Mouse (Mus musculus) MEL (cell line): ENCODE measurements around the gene Mthfd1l.

ENCODE experiments used
- CTCF ChIP-seq, 3 experiments: IDR thresholded peaks in 2 of 3; conservative IDR thresholded peaks in 1 of 3; 2 replicates each; pipeline ENCODE4 v1.5.1; 2011 to 2012; ENCODE audit warnings: low read length in 3 of 3, low read depth in 2 of 3, mild to moderate bottlenecking in 2 of 3, improper control_type of control experiment in 1 of 3, inconsistent platforms in 1 of 3, mixed read lengths in 1 of 3, moderate library complexity in 1 of 3; ENCODE audit not compliant: control insufficient read depth in 1 of 3, insufficient read depth in 1 of 3, poor library complexity in 1 of 3, severe bottlenecking in 1 of 3
- EP300 ChIP-seq, 2 experiments: IDR thresholded peaks; 2 replicates each; pipeline ENCODE4 v1.6.1; 2011; ENCODE audit warnings: improper control_type of control experiment in 2 of 2, low read length in 2 of 2, low read depth in 1 of 2, mild to moderate bottlenecking in 1 of 2
- MAZ ChIP-seq: IDR thresholded peaks from 2 replicates; pipeline ENCODE4 v1.6.1; 2012; ENCODE audit warnings: low read depth, mild to moderate bottlenecking, inconsistent platforms, low read length, improper control_type of control experiment
- TBP ChIP-seq: IDR thresholded peaks from 2 replicates; pipeline ENCODE4 v1.8.0; 2011; ENCODE audit warnings: low read depth, low read length, improper control_type of control experiment
- USF2 ChIP-seq, 2 experiments: IDR thresholded peaks; 2 replicates each; pipeline ENCODE4 v1.6.1; 2011 to 2012; ENCODE audit warnings: improper control_type of control experiment in 2 of 2, low read length in 2 of 2, borderline replicate concordance in 1 of 2, inconsistent platforms in 1 of 2, low read depth in 1 of 2, mild to moderate bottlenecking in 1 of 2; ENCODE audit not compliant: insufficient read depth in 1 of 2

DNA sequence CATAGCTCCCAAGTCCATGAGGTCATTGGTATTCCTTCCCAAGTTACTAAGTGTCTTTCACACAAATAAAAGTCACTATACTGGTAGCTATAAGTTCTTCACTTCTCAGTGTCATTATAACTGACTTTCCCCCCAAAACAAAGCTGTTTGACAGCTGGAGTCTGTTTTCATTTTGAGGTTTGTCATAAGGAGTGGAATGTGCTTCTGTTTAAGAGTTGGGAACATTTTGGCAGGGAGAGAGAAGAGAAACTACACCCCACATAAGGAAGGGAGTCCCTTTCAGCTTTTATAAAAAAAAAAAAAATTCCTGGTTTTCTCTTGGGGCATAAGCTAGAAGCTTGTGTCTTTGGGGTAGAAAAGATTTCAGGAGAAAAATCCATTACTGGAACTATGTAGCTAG is 143.7 kb downstream of the Mthfd1l start:
- TF ChIP-seq USF2 (IDR thresholded peaks at IDR 0.05; ENCODE audit: borderline replicate concordance in 1 of 2, insufficient read depth in 1 of 2, low read depth in 1 of 2, low read length in 2 of 2) (no peak), MAZ (no peak), CTCF (IDR thresholded peaks at IDR 0.05 in 2 of 3, conservative IDR thresholded peaks at IDR 0.05 in 1 of 3; ENCODE audit: control insufficient read depth in 1 of 3, insufficient read depth in 1 of 3, low read depth in 2 of 3, low read length in 3 of 3, poor library complexity in 1 of 3, severe bottlenecking in 1 of 3) (no peak), EP300 (IDR thresholded peaks at IDR 0.05; ENCODE audit: low read depth in 1 of 2, low read length in 2 of 2) (no peak), TBP (no peak)
